Mouse (Mus musculus) left cerebral cortex, postnatal 36 days (tissue): ENCODE data around the gene 9930104L06Rik. TPM values are rescaled to one million over a fixed set of nuclear protein-coding genes. Genes with fewer than 3 reads are reported as not detected.
"Not testable (repeated sequence)": the region's sequence is repeated elsewhere in the genome, so short reads cannot be mapped to it uniquely, and the experiment has no call there.

Experiments
- DNase-seq, 2 experiments: peaks; one replicate each; pipeline ENCODE4 v3.0.0; 2021 to 2022; ENCODE audit warnings: low spot score in 2 of 2, mixed read lengths in 1 of 2
- intact Hi-C: fragments of 180-260 bp; cut with DNase I; formaldehyde crosslinking; loops from one replicate; pipeline ENCODE4 v1.15.1; 2025
- total RNA-seq, 2 experiments: library from RNA; stranded (reverse); gene quantifications; 2 replicates each; pipeline ENCODE4 v1.2.3; 2021

The 9930104L06Rik gene
- total RNA-seq = 10 to 100 TPM; 17.6 to 20.8 TPM

GRCm38 (mm10) chr4:124936613-124937471 is at the start of gene 9930104L06Rik:
TSS of gene 9930104L06Rik (plus strand) at chr4:124937048.
- peak; percentile 96 to 97 for DNase-seq
- intact Hi-C loops = no loop called here

- DNase-seq = peak in 1 of 2 experiments; percentile 47
Measured at GRCm38 (mm10) chr4:124888702-124889101, 48.1 kb upstream of the 9930104L06Rik start.

GRCm38 (mm10) chr4:124889935-124890334 is 46.9 kb upstream of the 9930104L06Rik start:
- DNase-seq = no peak
- intact Hi-C loops = loop anchor here (5.0 kb wide), 1 partner anchor 38 kb away; the partner anchor contains the start of genes 1110065P20Rik and Yrdc

More at GRCm38 (mm10) chr4:124888702-124889101, 48.1 kb upstream of the 9930104L06Rik start:
- intact Hi-C loops = no loop called here

GRCm38 (mm10) chr4:124890831-124891230 is 46.0 kb upstream of the 9930104L06Rik start:
- intact Hi-C loops = loop anchor here (5.0 kb wide), 1 partner anchor 39 kb away; the partner anchor contains the start of genes 1110065P20Rik and Yrdc

GRCm38 (mm10) chr4:124893769-124894168 is 43.1 kb upstream of the 9930104L06Rik start:
- intact Hi-C loops = loop anchor here (5.0 kb wide), 1 partner anchor 41 kb away; the partner anchor contains the start of genes 1110065P20Rik and Yrdc
- no peak for DNase-seq

More at GRCm38 (mm10) chr4:124890831-124891230, 46.0 kb upstream of the 9930104L06Rik start:
- DNase-seq = no peak

GRCm38 (mm10) chr4:124894508-124895428 is 42.1 kb upstream of the 9930104L06Rik start:
- peak; percentile 73 to 86 for DNase-seq
- intact Hi-C loops = loop anchor here (5.0 kb wide), 1 partner anchor 42 kb away; the partner anchor contains the start of genes 1110065P20Rik and Yrdc

- intact Hi-C loops = no loop called here
- DNase-seq = no peak
Measured at GRCm38 (mm10) chr4:124898428-124898827, 38.4 kb upstream of the 9930104L06Rik start.

GRCm38 (mm10) chr4:124899906-124900305 is 36.9 kb upstream of the 9930104L06Rik start:
- no peak for DNase-seq
- intact Hi-C loops = no loop called here

- no peak for DNase-seq
- intact Hi-C loops = no loop called here
Measured at GRCm38 (mm10) chr4:124905417-124905816, 31.4 kb upstream of the 9930104L06Rik start.

- DNase-seq = no peak
- intact Hi-C loops = no loop called here
Measured at GRCm38 (mm10) chr4:124905971-124906822, 30.7 kb upstream of the 9930104L06Rik start.

- intact Hi-C loops = no loop called here
- no peak for DNase-seq
Measured at GRCm38 (mm10) chr4:124928102-124928501, 8.7 kb upstream of the 9930104L06Rik start.

GRCm38 (mm10) chr4:124939211-124939610 is 2.4 kb downstream of the 9930104L06Rik start, which contains the start of gene Cdca8:
TSS of gene Cdca8 (minus strand) at chr4:124939311.
- DNase-seq, intact Hi-C loops: not testable (repeated sequence)

- intact Hi-C loops = loop anchor here (1.0 to 5.0 kb wide), 3 partner anchors 89 to 156 kb away; no protein-coding TSS in a partner anchor
- peak; percentile 60 to 74 for DNase-seq
Measured at GRCm38 (mm10) chr4:124943022-124943421, 6.2 kb downstream of the 9930104L06Rik start.

GRCm38 (mm10) chr4:124943781-124944180 is 6.9 kb downstream of the 9930104L06Rik start:
- intact Hi-C loops = loop anchor here (1.0 to 5.0 kb wide), 3 partner anchors 89 to 155 kb away; no protein-coding TSS in a partner anchor
- DNase-seq = no peak

- DNase-seq = no peak
- intact Hi-C loops = loop anchor here (5.0 kb wide), 1 partner anchor 87 kb away; no protein-coding TSS in a partner anchor
Measured at GRCm38 (mm10) chr4:124944961-124945360, 8.1 kb downstream of the 9930104L06Rik start.

- intact Hi-C loops = no loop called here
- no peak for DNase-seq
Measured at GRCm38 (mm10) chr4:124949488-124949887, 12.6 kb downstream of the 9930104L06Rik start.

- intact Hi-C loops = no loop called here
- DNase-seq = no peak
Measured at GRCm38 (mm10) chr4:124950181-124951035, 13.6 kb downstream of the 9930104L06Rik start.
